Mouse (Mus musculus): ENCODE measurements at regions not wholly inside any gene's neighbourhood (a gene's known extent, or its start where the extent isn't known, plus 50 kb on each side); places are given as distances from the start of the nearest gene placed in this dataset.

DNA sequence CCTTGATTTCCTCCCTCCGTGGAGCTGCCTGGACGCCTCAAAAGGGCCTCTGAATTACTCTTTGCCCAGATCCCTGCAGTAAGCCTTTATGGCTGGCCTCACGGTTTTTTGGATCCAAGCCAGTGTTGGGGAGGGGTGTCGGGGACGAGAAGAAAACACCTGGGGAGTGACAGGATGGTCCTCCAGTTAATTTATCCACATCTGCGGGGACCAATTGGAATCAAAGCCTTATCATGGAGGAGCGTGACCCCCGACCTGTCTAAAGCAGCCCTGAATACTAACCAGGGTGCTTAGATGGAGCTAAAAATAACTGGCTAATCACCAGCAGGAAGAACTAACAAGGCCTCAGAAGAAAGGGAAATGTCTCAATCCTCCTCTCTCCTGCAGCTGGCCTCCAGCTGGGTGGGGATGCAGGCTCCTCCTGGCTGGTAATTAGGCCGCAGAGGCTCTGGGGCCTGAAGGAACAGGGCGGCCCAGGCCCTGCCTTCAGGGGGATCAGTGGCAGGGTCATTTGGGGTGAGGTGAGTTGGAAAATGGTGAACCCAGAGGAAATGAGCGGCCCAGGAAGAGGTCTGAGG, 107.2 kb upstream of the Atp1a1 start:
- TF ChIP-seq CTCF (IDR thresholded peaks at IDR 0.05; ENCODE audit: extremely low read depth, insufficient read depth, insufficient read length, insufficient replicate concordance): no peak
- no peak for TF ChIP-seq POLR2A (IDR thresholded peaks at IDR 0.05; ENCODE audit: low read depth, low read length)
